Mouse (Mus musculus): Measurements from ENCODE around the gene Tha1.

The Tha1 gene

GRCm38 (mm10) chr11:117872861-117873608 is at the start of gene Tha1:
Tha1 (minus strand) TSS chr11:117873481.
- peak; percentile 71 for DNase-seq (ENCODE audit: low spot score)

GRCm38 (mm10) chr11:117919211-117919610 is 45.9 kb upstream of the Tha1 start:
- DNase-seq (ENCODE audit: low spot score) = no peak

- no peak for DNase-seq (ENCODE audit: low spot score)
Observed at GRCm38 (mm10) chr11:117918541-117918940, 45.3 kb upstream of the Tha1 start.

GRCm38 (mm10) chr11:117915837-117916236 is 42.6 kb upstream of the Tha1 start:
- no peak for DNase-seq (ENCODE audit: low spot score)

GRCm38 (mm10) chr11:117915341-117915740 is 42.1 kb upstream of the Tha1 start:
- no peak for DNase-seq (ENCODE audit: low spot score)

GRCm38 (mm10) chr11:117914531-117914930 is 41.2 kb upstream of the Tha1 start:
- DNase-seq (ENCODE audit: low spot score) = no peak

GRCm38 (mm10) chr11:117912684-117913352 is 39.5 kb upstream of the Tha1 start:
- DNase-seq (ENCODE audit: low spot score) = peak; percentile 82

- no peak for DNase-seq (ENCODE audit: low spot score)
Observed at GRCm38 (mm10) chr11:117909337-117909736, 36.1 kb upstream of the Tha1 start.

GRCm38 (mm10) chr11:117904442-117904841 is 31.2 kb upstream of the Tha1 start:
- no peak for DNase-seq (ENCODE audit: low spot score)

- DNase-seq (ENCODE audit: low spot score) = no peak
Observed at GRCm38 (mm10) chr11:117902282-117902681, 29.0 kb upstream of the Tha1 start.

- DNase-seq (ENCODE audit: low spot score) = no peak
Observed at GRCm38 (mm10) chr11:117896533-117896932, 23.3 kb upstream of the Tha1 start.

GRCm38 (mm10) chr11:117894676-117895075 is 21.4 kb upstream of the Tha1 start:
- DNase-seq (ENCODE audit: low spot score) = no peak

GRCm38 (mm10) chr11:117892199-117892598 is 18.9 kb upstream of the Tha1 start:
- no peak for DNase-seq (ENCODE audit: low spot score)

- no peak for DNase-seq (ENCODE audit: low spot score)
Observed at GRCm38 (mm10) chr11:117891581-117892175, 18.4 kb upstream of the Tha1 start.

GRCm38 (mm10) chr11:117890519-117891282 is 17.4 kb upstream of the Tha1 start:
- DNase-seq (ENCODE audit: low spot score) = no peak

GRCm38 (mm10) chr11:117889887-117890340 is 16.6 kb upstream of the Tha1 start:
- no peak for DNase-seq (ENCODE audit: low spot score)

GRCm38 (mm10) chr11:117888853-117889822 is 15.9 kb upstream of the Tha1 start:
- DNase-seq (ENCODE audit: low spot score) = no peak

GRCm38 (mm10) chr11:117888168-117888852 is 15.0 kb upstream of the Tha1 start:
- no peak for DNase-seq (ENCODE audit: low spot score)

GRCm38 (mm10) chr11:117886000-117886399 is 12.7 kb upstream of the Tha1 start:
- DNase-seq (ENCODE audit: low spot score) = no peak

- DNase-seq (ENCODE audit: low spot score) = no peak
Observed at GRCm38 (mm10) chr11:117882208-117882607, 8.9 kb upstream of the Tha1 start.
